Mouse (Mus musculus): ENCODE data around the gene Smad5.

DNA sequence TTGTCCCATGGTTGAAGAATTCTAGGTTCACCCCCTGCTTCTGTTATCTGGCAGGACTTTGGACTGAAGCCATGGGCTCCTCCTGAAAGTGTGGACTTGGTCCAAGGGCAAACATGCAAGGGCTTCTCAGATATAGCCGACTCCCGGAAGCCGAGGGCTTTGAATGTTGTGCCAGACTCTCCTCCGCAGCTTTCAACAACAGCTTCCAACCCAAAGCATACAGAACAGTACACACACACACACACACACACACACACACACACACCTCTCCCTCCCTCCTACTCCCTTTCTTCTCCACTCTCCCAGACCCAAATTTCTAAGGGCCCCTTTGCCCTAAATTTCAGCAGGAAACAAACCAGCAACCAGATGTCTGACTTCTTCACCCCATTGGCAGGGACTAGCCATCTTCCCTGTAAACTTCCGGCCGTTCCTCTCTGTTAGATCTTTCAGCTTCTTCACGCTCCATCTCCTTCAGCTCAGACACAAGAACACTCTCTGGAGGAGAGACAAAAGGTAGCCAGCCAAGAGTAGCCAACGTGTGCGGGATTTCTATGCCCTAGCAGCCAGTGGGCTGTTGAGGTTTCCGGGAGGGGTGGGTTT lies 24.5 kb upstream of the Smad5 start:
- no peak for TF ChIP-seq GATA1 (IDR thresholded peaks at IDR 0.05; ENCODE audit: borderline replicate concordance, low read length)
- no peak for TF ChIP-seq CTCF (IDR thresholded peaks at IDR 0.05; ENCODE audit: low read depth, low read length)
- no peak for TF ChIP-seq TAL1 (conservative IDR thresholded peaks at IDR 0.05; ENCODE audit: low read depth, low read length)
- TF ChIP-seq GATA2 (IDR thresholded peaks at IDR 0.05; ENCODE audit: borderline replicate concordance, low read depth, low read length), result no peak
- TF ChIP-seq POLR2AphosphoS5 (IDR thresholded peaks at IDR 0.05; ENCODE audit: insufficient replicate concordance, low read depth, low read length), result no peak
